Mouse (Mus musculus): Measurements from ENCODE around the gene Laptm5.

Laptm5 gene

GRCm38 (mm10) chr4:130919750-130920356, 6.9 kb downstream of the Laptm5 start:
- no peak for DNase-seq (ENCODE audit: extremely low read depth, low read depth, low spot score)

GRCm38 (mm10) chr4:130920951-130921693, 8.2 kb downstream of the Laptm5 start:
- DNase-seq (ENCODE audit: extremely low read depth, low read depth, low spot score): no peak

- DNase-seq (ENCODE audit: extremely low read depth, low read depth, low spot score): no peak
Measured at GRCm38 (mm10) chr4:130921986-130922385, 9.1 kb downstream of the Laptm5 start.

- DNase-seq (ENCODE audit: extremely low read depth, low read depth, low spot score): no peak
Measured at GRCm38 (mm10) chr4:130926274-130926673, 13.3 kb downstream of the Laptm5 start.

GRCm38 (mm10) chr4:130927821-130928220, 14.9 kb downstream of the Laptm5 start:
- DNase-seq (ENCODE audit: extremely low read depth, low read depth, low spot score): no peak

- no peak for DNase-seq (ENCODE audit: extremely low read depth, low read depth, low spot score)
Measured at GRCm38 (mm10) chr4:130942644-130943043, 29.7 kb downstream of the Laptm5 start.

- no peak for DNase-seq (ENCODE audit: extremely low read depth, low read depth, low spot score)
Measured at GRCm38 (mm10) chr4:130944112-130944511, 31.2 kb downstream of the Laptm5 start, which contains the start of gene Matn1. Matn1 (plus strand) TSS chr4:130944385.

- DNase-seq (ENCODE audit: extremely low read depth, low read depth, low spot score): no peak
Measured at GRCm38 (mm10) chr4:130944779-130945178, 31.9 kb downstream of the Laptm5 start.

- no peak for DNase-seq (ENCODE audit: extremely low read depth, low read depth, low spot score)
Measured at GRCm38 (mm10) chr4:130947094-130947647, 34.2 kb downstream of the Laptm5 start.

GRCm38 (mm10) chr4:130949821-130950384, 37.0 kb downstream of the Laptm5 start:
- DNase-seq (ENCODE audit: extremely low read depth, low read depth, low spot score): no peak

- DNase-seq (ENCODE audit: extremely low read depth, low read depth, low spot score): no peak
Measured at GRCm38 (mm10) chr4:130952531-130952930, 39.6 kb downstream of the Laptm5 start.

- DNase-seq (ENCODE audit: extremely low read depth, low read depth, low spot score): no peak
Measured at GRCm38 (mm10) chr4:130957156-130957555, 44.2 kb downstream of the Laptm5 start.

- no peak for DNase-seq (ENCODE audit: extremely low read depth, low read depth, low spot score)
Measured at GRCm38 (mm10) chr4:130958812-130959211, 45.9 kb downstream of the Laptm5 start.

- DNase-seq (ENCODE audit: extremely low read depth, low read depth, low spot score): no peak
Measured at GRCm38 (mm10) chr4:130959678-130960077, 46.8 kb downstream of the Laptm5 start.

GRCm38 (mm10) chr4:130960118-130960734, 47.3 kb downstream of the Laptm5 start:
- no peak for DNase-seq (ENCODE audit: extremely low read depth, low read depth, low spot score)

- no peak for DNase-seq (ENCODE audit: extremely low read depth, low read depth, low spot score)
Measured at GRCm38 (mm10) chr4:130971278-130971677, 58.4 kb downstream of the Laptm5 start.

GRCm38 (mm10) chr4:130972421-130972829, 59.5 kb downstream of the Laptm5 start:
- DNase-seq (ENCODE audit: extremely low read depth, low read depth, low spot score): no peak

- DNase-seq (ENCODE audit: extremely low read depth, low read depth, low spot score): no peak
Measured at GRCm38 (mm10) chr4:130973332-130974263, 60.7 kb downstream of the Laptm5 start.

- no peak for DNase-seq (ENCODE audit: extremely low read depth, low read depth, low spot score)
Measured at GRCm38 (mm10) chr4:130978981-130979380, 66.1 kb downstream of the Laptm5 start.

All from fat pad, adult 2 months (tissue).